Mouse (Mus musculus): Measurements from ENCODE around the gene Lysmd3. TPM values are rescaled to one million over a fixed set of nuclear protein-coding genes. Genes with fewer than 3 reads are reported as not detected.
A peak's percentile ranks its signal among the peaks of the same experiment; 100 is the strongest.
"Not testable (repeated sequence)": the region's sequence is repeated elsewhere in the genome, so short reads cannot be mapped to it uniquely, and the experiment has no call there.

The Lysmd3 gene
- polyA plus RNA-seq, 1 experiment = 3.2 TPM

DNA sequence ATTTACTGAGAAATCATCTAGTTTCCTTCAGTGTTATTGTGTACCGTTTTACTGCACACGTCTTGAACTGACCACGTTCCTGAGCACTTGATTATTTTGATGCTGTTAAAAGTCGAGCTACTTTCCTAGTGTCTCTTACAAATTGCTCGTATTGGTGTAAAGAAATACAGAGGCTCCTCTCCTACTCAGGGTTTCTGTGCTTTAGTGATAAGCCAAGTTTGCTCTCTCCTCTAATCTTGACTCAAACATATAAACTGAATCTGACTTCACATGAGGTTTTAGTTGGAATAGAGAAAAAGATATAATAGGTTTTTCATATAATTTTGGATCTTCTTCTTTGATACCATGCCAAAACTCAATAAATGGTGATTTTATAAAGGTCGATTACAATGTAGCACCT is 11.1 kb upstream of the Lysmd3 start:
- no peaks in the 10 kb centered on the region for H3K27me3 ChIP-seq (ENCODE audit: control insufficient read depth, insufficient read depth, low read length)
- no peaks in the 10 kb centered on the region for H3K36me3 ChIP-seq (ENCODE audit: control insufficient read depth, insufficient read depth, low read length)
- H3K4me3 ChIP-seq (ENCODE audit: extremely low read depth, insufficient read depth, insufficient read length) = no peak overlapping the region
- no peak for DNase-seq (ENCODE audit: low read depth in 1 of 2, low spot score in 2 of 2)
- 78% methylated on average over 6 of the region's 6 CpGs for WGBS
- TF ChIP-seq CTCF (IDR thresholded peaks at IDR 0.05; ENCODE audit: extremely low read depth, insufficient read depth, insufficient read length, insufficient replicate concordance) (no peak), POLR2A (IDR thresholded peaks at IDR 0.05; ENCODE audit: low read depth, low read length) (no peak)
- no peaks in the 10 kb centered on the region for H3K4me1 ChIP-seq (ENCODE audit: control insufficient read depth, insufficient read depth, insufficient read length)
- H3K27ac ChIP-seq (ENCODE audit: insufficient read depth, low read length) = no peak overlapping the region

GRCm38 (mm10) chr13:81650382-81650781 is 7.1 kb upstream of the Lysmd3 start:
- H3K4me3 ChIP-seq (ENCODE audit: extremely low read depth, insufficient read depth, insufficient read length); DNase-seq (ENCODE audit: low read depth in 1 of 2, low spot score in 2 of 2); H3K27me3 ChIP-seq (ENCODE audit: control insufficient read depth, insufficient read depth, low read length); H3K27ac ChIP-seq (ENCODE audit: insufficient read depth, low read length); H3K36me3 ChIP-seq (ENCODE audit: control insufficient read depth, insufficient read depth, low read length); H3K4me1 ChIP-seq (ENCODE audit: control insufficient read depth, insufficient read depth, insufficient read length): not testable (repeated sequence)
- WGBS = 80% methylated on average over 5 of the region's 6 CpGs

DNA sequence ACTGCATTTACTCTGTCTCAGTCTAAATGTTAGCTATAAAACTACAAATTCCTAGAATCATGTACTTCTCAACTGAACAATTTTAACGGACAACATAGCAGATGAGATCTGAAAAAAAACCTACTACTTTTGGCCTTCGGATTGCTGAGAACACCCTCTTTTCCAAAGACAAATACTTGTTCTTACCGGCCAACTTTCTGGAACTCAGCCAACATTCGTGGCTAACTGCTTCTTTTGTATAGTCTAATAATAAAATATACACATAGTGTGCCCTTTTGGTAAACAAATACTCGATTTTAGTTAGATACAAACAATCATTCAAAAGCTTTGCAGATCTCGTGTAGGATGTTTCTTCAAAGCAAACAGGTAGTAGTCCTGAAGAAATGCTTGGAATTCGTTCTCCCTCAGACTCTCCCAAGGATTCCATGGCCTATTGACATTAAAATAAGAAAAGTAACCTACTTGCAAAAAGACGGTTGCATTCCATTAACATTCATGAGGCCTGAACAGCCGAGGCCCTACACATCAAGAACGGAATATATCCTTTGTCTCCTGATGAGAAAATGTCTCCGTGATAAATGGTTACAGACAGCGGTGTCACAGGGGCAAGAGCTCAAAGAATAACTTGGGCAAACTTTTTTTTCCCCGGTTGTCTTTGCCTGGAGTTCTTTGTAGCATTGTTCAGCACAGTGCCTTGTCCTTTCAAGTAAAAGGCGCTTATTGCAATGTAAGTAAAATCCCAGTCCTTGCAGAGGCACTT is 1.2 kb upstream of the Lysmd3 start:
- H3K27me3 ChIP-seq (ENCODE audit: control insufficient read depth, insufficient read depth, low read length) = no peaks in the 10 kb centered on the region
- no peak for DNase-seq (ENCODE audit: low read depth in 1 of 2, low spot score in 2 of 2)
- H3K27ac ChIP-seq (ENCODE audit: insufficient read depth, low read length) = no peak overlapping the region

GRCm38 (mm10) chr13:81657008-81657350 is 484 bp upstream of the Lysmd3 start:
- Histone ChIP-seq H3K27ac (ENCODE audit: insufficient read depth, low read length) (peak overlapping the region; percentile 49), H3K36me3 (ENCODE audit: control insufficient read depth, insufficient read depth, low read length) (no peaks in the 10 kb centered on the region), H3K4me3 (ENCODE audit: extremely low read depth, insufficient read depth, insufficient read length) (peak overlapping the region; percentile 64), H3K27me3 (ENCODE audit: control insufficient read depth, insufficient read depth, low read length) (no peaks in the 10 kb centered on the region), H3K4me1 (ENCODE audit: control insufficient read depth, insufficient read depth, insufficient read length) (no peaks in the 10 kb centered on the region)
- no peak for DNase-seq (ENCODE audit: low read depth in 1 of 2, low spot score in 2 of 2)
- TF ChIP-seq CTCF (IDR thresholded peaks at IDR 0.05; ENCODE audit: extremely low read depth, insufficient read depth, insufficient read length, insufficient replicate concordance) (no peak), POLR2A (IDR thresholded peaks at IDR 0.05; ENCODE audit: low read depth, low read length) (no peak)
- WGBS = 38% methylated on average over 5 of the region's 5 CpGs

More for the DNA sequence above, 1.2 kb upstream of the Lysmd3 start:
- TF ChIP-seq CTCF (IDR thresholded peaks at IDR 0.05; ENCODE audit: extremely low read depth, insufficient read depth, insufficient read length, insufficient replicate concordance) (no peak), POLR2A (IDR thresholded peaks at IDR 0.05; ENCODE audit: low read depth, low read length) (no peak)
- Histone ChIP-seq H3K4me1 (ENCODE audit: control insufficient read depth, insufficient read depth, insufficient read length) (no peaks in the 10 kb centered on the region), H3K36me3 (ENCODE audit: control insufficient read depth, insufficient read depth, low read length) (no peaks in the 10 kb centered on the region), H3K4me3 (ENCODE audit: extremely low read depth, insufficient read depth, insufficient read length) (no peak overlapping the region)
- WGBS = 87% methylated on average over 14 of the region's 14 CpGs

GRCm38 (mm10) chr13:81658053-81658752 is 740 bp downstream of the Lysmd3 start:
- H3K27me3 ChIP-seq (ENCODE audit: control insufficient read depth, insufficient read depth, low read length) = no peaks in the 10 kb centered on the region
- H3K4me3 ChIP-seq (ENCODE audit: extremely low read depth, insufficient read depth, insufficient read length) = peak overlapping the region; percentile 90
- no peaks in the 10 kb centered on the region for H3K4me1 ChIP-seq (ENCODE audit: control insufficient read depth, insufficient read depth, insufficient read length)
- peak overlapping the region; percentile 88; the same call in 1 of the 2 replicates for H3K27ac ChIP-seq (ENCODE audit: insufficient read depth, low read length)
- 8% methylated on average over 21 of the region's 21 CpGs for WGBS
- DNase-seq (ENCODE audit: low read depth in 1 of 2, low spot score in 2 of 2) = no peak
- TF ChIP-seq CTCF (IDR thresholded peaks at IDR 0.05; ENCODE audit: extremely low read depth, insufficient read depth, insufficient read length, insufficient replicate concordance) = no peak
- TF ChIP-seq POLR2A (IDR thresholded peaks at IDR 0.05; ENCODE audit: low read depth, low read length) = no peak
- H3K36me3 ChIP-seq (ENCODE audit: control insufficient read depth, insufficient read depth, low read length) = no peaks in the 10 kb centered on the region

- H3K36me3 ChIP-seq (ENCODE audit: control insufficient read depth, insufficient read depth, low read length) = peaks cover 24% of the 10 kb centered on the region
- H3K4me3 ChIP-seq (ENCODE audit: extremely low read depth, insufficient read depth, insufficient read length) = no peak overlapping the region
- TF ChIP-seq CTCF (IDR thresholded peaks at IDR 0.05; ENCODE audit: extremely low read depth, insufficient read depth, insufficient read length, insufficient replicate concordance) = no peak
- WGBS = 89% methylated on average over 12 of the region's 12 CpGs
- H3K27ac ChIP-seq (ENCODE audit: insufficient read depth, low read length) = no peak overlapping the region
- H3K4me1 ChIP-seq (ENCODE audit: control insufficient read depth, insufficient read depth, insufficient read length) = no peaks in the 10 kb centered on the region
- no peak for DNase-seq (ENCODE audit: low read depth in 1 of 2, low spot score in 2 of 2)
- no peaks in the 10 kb centered on the region for H3K27me3 ChIP-seq (ENCODE audit: control insufficient read depth, insufficient read depth, low read length)
Observed at GRCm38 (mm10) chr13:81663566-81664330, 6.3 kb downstream of the Lysmd3 start.

Data from spleen, adult 2 months (tissue).